Mouse (Mus musculus) cerebellum, adult 18-20 months (tissue): ENCODE results near the gene Angel1.

Experiments
- DNase-seq, 2 experiments: peaks; one replicate each; pipeline ENCODE4 v3.0.0; 2021

Angel1 gene

DNA sequence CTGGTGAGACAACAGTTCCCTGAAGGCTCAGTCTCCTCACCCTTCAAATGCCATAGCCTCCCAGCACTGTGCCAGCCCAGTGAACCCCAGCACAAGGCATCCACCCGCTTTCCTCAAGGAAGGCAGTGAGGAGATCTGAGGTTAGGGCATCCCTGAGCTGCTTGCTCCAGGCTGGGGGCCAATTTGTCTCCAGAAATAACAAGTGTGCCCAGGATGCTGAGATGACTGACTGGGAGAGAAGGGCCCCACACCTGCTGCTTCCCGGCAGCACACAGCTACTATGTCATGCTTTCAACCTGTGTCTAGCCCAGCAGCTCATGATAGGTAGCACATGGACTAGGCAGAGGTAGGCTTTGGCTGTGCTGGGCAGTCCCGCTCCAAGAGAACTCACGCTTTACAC is 24.8 kb downstream of the Angel1 start:
- peak; percentile 61 to 67 for DNase-seq

DNA sequence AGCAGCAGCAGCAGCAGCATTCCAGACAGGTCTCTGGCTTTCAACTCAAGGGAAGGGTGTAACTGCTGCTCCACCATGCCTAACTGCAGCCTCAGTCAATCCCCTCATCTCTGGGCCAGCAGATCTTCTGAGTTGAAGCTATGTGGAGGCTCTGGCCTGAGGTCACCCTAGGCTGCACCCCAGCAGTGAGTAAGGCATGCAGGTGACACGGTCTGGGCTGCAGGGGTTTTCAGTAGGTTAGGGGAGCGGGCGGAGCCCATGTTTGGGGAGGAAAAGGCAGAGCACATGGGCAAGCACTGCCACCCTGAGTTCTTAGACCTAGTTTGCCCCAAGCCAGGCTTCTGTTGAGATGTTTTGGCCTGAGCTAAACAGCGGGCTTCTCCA is 25.3 kb downstream of the Angel1 start:
- DNase-seq = peak in 1 of 2 experiments; percentile 19

DNA sequence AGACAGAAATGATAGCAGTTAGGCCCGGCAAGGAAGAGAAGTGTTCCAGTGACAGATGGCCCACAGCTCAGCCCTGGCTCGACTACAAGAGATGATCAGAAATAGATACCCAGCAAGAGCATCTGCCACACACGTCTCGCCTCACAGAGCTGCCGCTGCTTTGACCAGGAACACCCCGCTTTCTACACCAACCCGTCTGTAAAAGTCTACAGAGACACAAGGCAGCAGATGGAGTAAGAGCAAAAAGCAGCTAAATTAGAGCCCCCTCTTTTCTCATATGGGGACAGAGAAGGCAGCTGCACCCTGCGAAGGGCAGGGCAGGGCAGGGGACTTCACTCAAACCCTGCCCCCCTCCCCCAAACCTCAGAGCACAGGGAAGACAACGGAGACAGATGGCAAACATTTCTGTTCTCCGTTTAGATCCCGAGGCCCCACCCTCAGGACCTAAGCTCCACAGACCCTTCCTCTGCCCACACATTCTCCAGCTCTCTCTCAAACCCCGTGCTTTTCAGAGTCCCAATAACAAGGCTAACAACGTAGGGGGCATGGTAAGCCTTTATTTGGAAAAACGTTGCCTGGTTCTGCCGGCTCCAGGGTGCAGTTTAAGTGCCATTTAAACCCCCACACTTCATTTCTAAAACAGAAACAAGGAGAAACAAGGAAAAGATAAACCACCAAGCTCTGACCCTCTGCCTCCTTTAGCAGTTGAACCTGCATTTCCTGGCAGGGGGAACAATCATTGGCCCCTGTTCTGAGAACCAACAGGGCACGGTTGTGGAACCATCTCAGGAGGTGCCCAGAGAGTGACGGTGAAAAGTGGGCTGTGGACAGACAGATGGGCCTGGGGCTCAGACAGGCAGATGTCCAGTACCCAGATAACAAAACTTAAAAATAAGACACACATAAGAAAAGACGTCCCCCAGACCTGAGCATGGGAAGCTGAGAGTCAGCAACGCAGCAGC is 26.0 kb downstream of the Angel1 start:
- peak; percentile 89 to 94 for DNase-seq

DNA sequence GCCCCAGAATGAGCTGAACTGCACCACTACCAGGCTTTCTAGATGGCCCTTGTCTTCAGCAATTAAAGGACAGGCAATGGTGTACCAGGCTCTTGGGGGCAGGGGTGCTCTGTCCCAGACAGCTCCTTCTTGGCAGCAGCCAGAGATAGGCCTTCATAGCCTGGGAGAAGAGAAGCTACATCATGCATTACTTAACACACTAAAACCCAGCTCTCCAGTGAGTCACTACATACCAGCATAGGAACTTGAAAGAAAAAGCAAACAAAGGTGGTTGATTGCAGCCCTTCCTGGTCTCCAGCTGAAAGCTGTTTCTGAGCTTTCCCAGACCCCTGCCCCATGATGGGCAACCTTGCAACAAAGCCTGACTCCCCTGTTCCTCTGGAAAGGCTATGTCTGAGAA is 27.7 kb downstream of the Angel1 start:
- DNase-seq = no peak

DNA sequence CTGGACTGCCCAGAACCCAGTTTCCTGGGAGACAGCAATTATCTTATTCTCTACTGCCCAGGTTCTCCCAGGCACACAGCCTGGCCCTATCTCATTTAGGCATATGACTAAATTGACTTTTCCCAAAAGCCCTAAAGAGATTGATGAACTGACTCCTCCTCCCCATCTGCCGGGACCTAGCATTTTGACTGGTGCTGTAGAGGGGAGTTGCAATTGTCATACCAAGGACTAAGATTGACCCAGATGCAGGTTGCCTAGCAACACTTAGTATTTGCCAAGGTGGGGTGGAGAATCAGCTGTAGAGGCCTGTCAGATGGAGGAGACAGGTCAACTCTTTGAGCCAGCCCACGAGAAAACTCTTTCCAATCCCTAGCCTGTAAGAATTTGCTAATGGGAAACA is 28.3 kb downstream of the Angel1 start:
- DNase-seq = peak in 1 of 2 experiments; percentile 17

DNA sequence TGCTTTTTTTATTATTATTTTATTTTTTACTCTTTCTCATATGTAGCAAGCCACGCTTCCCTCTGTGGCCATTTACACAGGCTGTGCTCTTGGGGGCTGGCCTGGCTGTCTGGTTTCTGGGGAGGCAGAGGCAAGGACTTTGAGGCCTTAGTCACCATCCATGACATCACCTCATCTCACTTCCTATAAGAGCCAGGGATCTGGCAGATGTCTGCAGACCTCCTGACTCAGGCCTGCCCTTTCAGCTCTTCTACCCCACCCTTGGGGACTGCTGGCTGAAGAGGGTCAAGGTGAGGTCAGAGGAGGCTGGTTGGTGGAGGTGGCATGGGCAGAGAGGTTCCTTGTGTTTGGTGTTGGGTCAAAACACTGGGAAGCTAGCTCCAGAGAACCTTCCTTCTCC is 31.8 kb downstream of the Angel1 start:
- no peak for DNase-seq

DNA sequence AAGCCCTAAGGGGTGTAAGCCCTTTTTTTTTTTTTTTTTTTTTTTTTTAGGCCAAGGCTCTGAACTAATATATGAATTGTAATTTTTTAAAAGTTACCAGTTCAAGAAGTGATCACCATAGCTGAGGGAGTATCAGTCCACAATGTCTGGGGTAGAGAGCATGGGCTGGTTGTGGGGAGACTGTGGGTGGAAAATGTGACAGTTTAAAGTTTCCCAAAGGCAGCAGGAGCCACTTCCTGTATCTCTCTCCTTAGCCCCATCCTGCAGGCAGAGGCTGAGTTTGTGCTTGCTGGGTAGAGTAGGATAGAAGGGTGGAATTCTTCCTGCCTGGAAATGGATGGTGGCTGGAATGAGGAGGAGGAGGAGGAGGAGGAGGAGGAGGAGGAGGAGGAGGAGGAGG is 32.9 kb downstream of the Angel1 start:
- DNase-seq = no peak

DNA sequence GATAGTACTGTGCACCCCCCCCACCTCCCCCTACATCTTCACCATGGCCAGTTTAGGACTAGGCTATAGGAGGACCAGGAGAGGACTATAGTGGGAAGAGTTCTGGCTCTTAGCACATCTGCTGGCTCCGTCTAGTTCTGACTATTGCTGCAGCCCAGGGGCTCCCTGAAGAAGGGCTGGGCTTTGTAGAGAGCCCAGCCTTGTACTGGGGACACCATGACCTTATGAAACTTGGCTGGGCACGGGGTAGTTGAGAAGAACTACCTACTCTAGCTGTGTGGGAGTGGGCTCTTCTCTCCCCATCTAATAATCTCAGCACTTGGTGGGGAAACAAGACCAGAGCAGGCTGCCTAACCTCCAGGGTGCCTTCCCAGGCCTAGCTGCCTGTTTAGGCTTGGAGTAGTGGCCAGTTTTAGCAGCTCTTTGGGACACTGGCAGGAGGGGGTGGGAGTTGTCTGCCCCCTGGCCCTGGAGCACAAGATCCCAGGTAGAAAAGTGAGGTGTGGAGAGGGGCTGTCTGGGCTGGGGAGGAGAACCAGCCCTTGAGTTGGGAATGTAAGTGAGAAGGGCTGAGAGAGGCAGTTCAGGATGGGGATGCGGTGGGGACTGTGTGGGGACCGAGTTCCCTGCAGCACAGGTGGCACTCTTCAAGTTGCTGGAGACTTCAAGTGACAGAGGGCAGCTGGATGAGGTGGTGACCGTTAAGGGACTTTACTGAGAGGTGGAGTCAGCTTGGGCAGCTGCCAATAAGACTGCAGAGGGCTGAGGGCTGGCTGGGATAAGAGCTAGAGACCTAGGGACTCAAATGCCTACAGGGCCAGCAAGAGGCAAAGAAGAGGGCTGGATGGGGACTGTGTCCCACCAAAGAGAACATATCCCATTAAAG is 33.5 kb downstream of the Angel1 start:
- peak in 1 of 2 experiments; percentile 26 for DNase-seq

DNA sequence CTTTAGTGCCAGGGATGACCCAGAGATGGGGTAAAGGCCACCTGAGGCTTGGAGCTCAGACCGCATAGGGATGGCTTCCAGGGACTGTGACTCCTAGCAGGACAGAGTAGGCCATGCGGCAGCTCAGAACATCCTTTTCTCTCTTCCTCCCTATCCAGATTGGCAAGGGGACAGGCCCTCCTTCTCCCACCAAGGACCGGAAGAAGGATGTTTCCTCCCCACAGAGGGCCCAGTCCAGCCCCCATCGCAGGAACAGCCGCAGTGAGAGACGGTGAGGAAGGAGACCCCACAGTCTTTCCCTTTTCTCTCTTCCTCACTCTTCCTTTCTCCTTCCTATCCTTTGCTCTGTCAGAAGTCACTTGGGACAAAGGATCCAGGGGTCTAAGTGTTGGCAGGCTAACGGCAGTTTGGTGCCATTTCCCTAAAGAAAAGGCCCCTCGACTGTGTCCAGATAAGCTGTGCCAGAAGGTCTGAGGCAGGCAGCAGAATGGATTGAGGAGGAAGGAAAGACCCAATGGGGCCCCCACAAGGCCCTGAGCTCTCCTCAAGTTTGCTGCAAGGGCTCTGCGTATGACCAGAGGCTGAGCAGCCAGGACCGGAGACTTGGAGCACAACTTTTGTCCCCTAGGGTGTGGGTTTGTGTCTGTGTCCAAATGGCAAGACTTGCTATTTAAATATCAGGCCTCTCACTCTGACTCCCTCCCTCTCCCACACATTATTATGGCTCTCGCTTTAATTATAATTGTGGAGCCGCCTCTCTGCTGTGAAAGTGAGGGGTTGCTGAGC is 35.4 kb downstream of the Angel1 start:
- DNase-seq = peak in 1 of 2 experiments; percentile 13

DNA sequence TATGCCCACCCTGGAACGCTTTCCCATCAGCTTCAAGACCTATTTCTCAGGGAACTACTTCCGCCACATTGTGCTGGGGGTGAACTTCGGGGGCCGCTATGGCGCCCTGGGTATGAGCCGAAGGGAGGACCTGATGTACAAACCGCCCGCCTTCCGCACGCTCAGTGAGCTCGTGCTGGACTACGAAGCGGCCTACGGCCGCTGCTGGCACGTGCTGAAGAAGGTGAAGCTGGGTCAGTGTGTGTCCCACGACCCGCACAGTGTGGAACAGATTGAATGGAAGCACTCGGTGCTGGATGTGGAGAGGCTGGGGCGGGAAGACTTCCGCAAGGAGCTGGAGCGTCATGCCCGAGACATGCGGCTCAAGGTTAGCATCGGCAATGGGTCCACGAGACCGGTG is 37.3 kb downstream of the Angel1 start:
- DNase-seq = no peak

DNA sequence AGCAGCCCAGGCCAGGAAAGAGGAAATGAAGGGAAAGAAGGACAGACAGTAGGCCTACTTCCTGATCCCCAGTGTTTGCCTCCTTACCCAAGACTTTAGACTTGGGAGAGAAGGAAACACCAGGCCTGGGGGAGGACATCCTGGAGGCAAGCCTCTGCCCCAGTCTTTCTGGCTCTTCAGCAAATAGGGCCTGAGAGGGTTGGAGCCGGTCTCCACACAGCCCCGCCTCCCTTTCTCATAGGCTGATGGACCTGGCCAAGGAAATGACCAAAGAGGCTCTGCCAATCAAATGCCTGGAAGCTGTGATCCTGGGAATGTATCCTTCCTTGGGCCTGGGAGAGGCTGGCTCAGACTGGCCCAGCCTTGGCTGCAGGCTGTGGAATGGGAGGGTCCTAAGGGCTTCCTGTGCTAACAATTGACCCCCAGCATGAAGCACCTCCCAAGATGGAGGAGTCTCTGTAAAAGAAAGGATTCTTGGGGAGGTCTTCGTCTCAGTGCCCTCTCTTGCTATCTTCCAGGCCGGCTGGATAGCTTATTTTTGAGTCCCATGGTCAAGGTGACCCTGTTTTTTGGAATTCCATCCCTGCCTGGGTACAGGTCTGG is 38.2 kb downstream of the Angel1 start:
- DNase-seq = peak in 1 of 2 experiments; percentile 23

DNA sequence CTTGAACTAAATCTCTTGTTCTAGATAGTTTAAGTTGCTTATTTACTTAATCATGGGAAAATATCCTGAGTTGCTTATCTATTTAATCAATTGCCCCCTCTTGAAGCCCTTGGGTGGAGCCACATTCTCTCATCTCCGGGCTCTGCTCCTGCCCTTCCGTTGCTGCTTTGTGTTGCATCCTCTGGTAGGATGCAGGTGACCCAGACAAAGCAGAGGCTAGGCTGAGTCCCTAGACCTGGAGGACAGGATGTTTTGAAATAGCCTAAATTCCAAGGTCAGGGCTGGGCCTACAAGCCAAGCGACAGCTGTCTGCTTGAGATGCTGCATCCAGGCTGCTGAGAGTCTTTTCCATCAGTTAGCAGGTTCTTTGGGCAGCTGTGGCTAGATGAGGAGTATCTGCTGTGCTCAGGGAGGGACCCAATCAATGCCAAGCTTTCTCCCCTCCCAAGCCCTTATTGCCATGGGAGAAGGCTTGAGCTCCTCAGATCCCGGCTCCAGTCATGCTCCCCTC is 38.8 kb downstream of the Angel1 start:
- DNase-seq = no peak

DNA sequence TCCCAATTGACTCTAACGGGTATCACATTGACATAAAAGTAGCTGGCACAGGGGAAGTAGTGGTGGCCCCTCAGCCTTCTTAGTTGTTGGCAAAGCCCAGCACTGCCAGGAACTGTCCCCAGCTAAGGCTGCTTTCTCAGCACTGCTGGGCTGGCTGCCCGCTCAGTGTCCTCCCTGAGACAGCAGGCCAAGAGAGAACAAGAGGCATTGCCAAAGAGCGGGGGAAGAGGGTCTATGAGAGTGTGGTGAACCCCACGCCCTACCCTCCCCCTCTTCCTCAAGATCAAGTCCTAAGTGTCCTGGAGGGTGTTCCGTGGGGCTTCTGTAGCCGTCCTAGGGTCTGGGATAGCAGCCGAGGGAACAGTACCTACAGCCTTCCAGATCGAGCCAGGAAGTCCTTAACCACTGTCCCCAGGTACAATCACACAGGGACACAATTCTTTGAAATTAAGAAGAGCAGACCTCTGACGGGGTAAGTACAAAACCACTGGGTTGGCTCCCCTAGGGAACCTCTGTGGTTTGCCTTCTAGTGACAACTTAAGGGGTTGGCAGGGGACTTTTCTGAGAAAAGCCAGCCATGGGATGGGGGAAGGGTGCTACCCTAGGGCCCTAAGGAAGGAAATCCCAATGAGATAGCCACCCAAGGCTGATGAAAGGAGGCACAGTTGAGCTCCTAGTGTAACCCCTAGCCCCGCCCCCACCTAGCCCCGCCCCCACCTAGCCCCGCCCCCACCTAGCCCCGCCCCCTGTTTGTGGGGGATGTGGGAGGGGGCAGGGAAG is 39.5 kb downstream of the Angel1 start:
- DNase-seq = peak; percentile 77 to 79

DNA sequence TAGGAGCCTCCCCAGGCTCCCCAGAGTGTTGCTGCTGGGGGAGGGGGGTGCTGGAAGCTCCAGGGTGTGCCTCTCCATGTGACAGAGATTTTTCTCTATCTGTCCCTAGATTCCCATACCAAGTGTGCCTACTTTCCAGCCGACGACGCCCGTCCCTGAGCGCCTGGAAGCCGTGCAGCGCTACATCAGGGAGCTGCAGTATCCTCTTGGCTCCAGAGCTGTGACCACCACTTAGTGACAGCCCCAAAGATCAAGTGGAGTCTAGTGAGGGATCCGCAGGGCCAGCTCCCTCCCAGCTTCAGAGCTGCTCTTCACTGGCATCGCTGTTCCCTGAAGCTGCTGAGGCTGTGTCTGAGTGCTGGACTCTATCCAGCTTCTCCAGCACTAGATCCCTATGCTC is 41.0 kb downstream of the Angel1 start:
- peak in 1 of 2 experiments; percentile 27 for DNase-seq

DNA sequence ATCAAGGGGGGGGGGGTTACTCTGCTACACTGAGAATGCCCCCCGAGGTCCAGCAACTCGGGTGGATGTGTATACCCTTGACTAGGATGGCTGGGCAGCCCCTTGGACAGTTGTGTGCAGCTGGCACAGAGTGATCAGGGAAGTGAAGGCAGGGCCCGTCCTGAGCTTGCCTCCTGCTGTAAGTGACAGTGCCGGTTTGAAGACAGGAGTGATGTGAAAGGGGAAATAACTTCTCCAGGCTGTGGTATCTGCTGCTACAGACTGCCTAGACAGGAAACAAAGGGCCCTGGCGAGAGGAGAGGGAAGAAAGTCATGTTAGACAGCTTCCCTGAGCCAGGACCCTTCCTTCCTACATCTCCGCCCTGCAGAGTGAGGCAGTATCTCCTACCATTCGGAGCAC is 42.6 kb downstream of the Angel1 start:
- no peak for DNase-seq

DNA sequence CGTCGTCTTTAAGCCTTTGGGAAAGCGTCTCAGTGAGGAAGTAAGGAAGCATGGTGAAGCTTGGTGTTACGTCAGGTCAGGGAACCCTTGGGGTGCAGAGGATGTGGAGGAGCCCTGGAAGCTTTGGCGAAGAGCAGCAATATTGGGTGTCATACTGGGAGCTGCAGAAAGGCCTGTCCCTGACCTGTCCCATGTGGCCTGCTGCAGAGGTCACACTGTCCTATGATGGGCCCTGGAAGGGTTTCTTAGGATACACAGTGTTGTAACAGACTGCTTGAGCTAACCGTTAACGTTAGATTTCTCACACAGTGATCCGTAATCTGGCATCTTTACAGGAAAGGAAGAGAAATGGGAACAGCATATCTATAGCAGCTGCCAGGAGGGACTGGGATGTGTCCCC is 44.1 kb downstream of the Angel1 start:
- no peak for DNase-seq

DNA sequence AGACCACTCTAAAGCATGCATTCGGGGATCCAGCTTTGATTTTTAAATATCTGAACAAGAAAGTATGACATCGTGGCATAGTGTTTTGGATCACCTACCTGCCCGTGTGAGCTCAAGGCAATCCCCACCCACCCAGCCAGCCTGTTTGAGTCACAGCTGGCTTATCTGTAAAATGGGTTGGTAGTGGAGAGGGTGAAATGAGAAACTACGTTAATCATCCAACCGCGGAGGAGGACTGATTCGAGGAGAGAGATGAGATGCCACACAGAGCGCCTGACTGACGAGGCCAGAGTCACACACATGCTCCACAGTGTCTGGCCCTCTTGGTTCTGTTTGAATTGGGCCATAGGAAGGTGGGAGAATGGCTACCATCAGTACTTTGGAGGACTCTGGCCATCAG is 44.6 kb downstream of the Angel1 start:
- peak in 1 of 2 experiments; percentile 14 for DNase-seq

DNA sequence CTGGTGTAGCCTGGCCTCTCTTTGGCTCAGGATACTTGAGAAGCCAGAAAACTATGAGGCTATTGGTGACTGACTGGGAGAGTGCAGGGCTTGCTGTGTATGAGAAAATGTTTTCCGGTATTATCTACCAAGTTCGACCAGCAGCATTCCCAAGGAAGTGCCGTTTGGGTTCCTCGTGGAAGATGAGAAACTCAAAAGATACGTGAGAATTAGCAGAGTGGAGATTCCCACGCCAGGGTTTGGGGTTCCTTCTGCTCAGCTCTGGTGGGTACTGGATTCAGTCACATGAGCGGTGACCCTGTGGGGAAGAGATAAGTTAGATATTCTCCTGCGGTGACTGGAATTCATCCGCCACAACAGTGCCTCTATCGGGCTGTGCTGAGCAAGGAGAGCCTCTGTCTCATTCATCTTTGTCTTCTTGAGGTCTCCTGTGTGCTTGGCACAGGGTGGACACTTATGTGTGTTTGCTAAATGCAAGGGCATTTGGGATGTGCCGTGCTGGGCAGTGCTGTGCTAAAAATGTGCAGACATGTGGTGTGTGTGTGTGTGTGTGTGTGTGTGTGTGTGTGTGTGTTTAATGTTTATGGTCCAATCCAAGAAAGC is 45.6 kb downstream of the Angel1 start:
- DNase-seq = peak in 1 of 2 experiments; percentile 48

DNA sequence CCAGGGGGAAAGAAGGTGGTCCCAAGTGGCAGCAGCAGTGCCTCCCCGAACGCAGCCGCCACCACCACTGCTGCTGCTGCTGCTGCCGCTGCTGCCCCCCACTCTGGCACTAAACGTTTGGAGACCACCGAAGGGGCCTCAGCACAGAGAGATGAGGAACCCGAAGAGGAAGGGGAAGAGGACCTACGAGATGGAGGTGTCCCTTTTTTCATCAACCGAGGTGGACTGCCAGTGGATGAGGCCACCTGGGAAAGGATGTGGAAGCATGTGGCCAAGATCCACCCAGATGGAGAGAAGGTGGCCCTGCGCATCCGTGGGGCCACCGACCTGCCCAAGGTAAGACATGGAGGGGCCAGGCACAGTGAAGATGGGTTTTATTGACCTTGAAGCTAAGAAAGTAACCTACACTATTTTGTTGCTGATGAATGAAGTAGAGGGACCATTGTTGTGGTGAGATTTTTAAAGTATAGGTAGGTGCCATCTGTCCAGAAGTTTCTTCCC is 46.2 kb downstream of the Angel1 start:
- DNase-seq = peak in 1 of 2 experiments; percentile 33

DNA sequence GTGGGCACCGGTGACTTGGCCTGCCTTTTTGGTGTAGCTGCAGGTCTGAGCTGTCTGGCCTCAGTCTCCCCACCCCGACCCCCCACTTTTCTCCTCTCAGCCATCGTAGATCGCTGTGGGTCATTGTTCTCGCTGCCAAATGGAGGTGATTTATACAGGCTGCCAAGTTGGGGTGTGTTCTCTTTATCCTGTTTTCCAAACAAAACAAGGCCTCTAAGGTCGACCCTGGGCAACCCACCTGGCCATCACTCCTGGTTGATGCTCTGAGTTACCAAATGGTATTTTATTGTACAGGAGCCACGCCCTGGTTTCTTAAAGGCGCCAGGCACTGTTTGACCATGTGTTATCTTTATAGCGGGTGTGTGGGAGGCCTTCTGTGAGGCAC is 46.7 kb downstream of the Angel1 start:
- DNase-seq = peak in 1 of 2 experiments; percentile 58
